Mouse (Mus musculus): Measurements from ENCODE around the gene Coq2. TPM values are rescaled to one million over a fixed set of nuclear protein-coding genes. Genes with fewer than 3 reads are reported as not detected.

The Coq2 gene
- polyA plus RNA-seq (2012; rRNA removed) = 43.1 and 84.8 TPM in 2 replicates

- H3K36me3 ChIP-seq (ENCODE audit: control insufficient read depth, insufficient read depth, low read length) = no peaks in the 10 kb centered on the region
- H3K4me3 ChIP-seq (ENCODE audit: extremely low read depth, insufficient read depth, insufficient read length) = peak within 1 kb of the TSS; percentile 73
- H3K27me3 ChIP-seq (ENCODE audit: control insufficient read depth, insufficient read depth, low read length) = no peaks in the 10 kb centered on the region
- 6% methylated on average over 17 of the region's 17 CpGs for WGBS
- no peak within 1 kb of the TSS for H3K27ac ChIP-seq (ENCODE audit: insufficient read depth, low read length)
- peak; percentile 64 to 83 for DNase-seq (ENCODE audit: low read depth in 1 of 2, low spot score in 2 of 2)
- TF ChIP-seq POLR2A (IDR thresholded peaks at IDR 0.05; ENCODE audit: low read depth, low read length) (no peak), CTCF (IDR thresholded peaks at IDR 0.05; ENCODE audit: extremely low read depth, insufficient read depth, insufficient read length, insufficient replicate concordance) (peak; percentile 96)
- peaks cover 2% of the 10 kb centered on the region; the same call in 1 of the 2 replicates for H3K4me1 ChIP-seq (ENCODE audit: control insufficient read depth, insufficient read depth, insufficient read length)
These were observed at the start of gene Coq2 for GRCm38 (mm10) chr5:100674711-100675376. TSS of gene Coq2 (minus strand) at chr5:100675140.

GRCm38 (mm10) chr5:100719235-100720088, 44.5 kb upstream of the Coq2 start, which contains the start of gene Hpse:
TSS of gene Hpse (minus strand) at chr5:100719716.
- H3K4me1 ChIP-seq (ENCODE audit: control insufficient read depth, insufficient read depth, insufficient read length) = peaks cover 5% of the 10 kb centered on the region; the same call in 1 of the 2 replicates
- DNase-seq (ENCODE audit: low read depth in 1 of 2, low spot score in 2 of 2) = peak in 1 of 2 experiments; percentile 57
- H3K36me3 ChIP-seq (ENCODE audit: control insufficient read depth, insufficient read depth, low read length) = no peaks in the 10 kb centered on the region
- H3K27ac ChIP-seq (ENCODE audit: insufficient read depth, low read length) = no peak within 1 kb of the TSS
- WGBS = 3% methylated on average over 52 of the region's 56 CpGs
- no peaks in the 10 kb centered on the region for H3K27me3 ChIP-seq (ENCODE audit: control insufficient read depth, insufficient read depth, low read length)
- TF ChIP-seq CTCF (IDR thresholded peaks at IDR 0.05; ENCODE audit: extremely low read depth, insufficient read depth, insufficient read length, insufficient replicate concordance) (no peak), POLR2A (IDR thresholded peaks at IDR 0.05; ENCODE audit: low read depth, low read length) (no peak)
- peak within 1 kb of the TSS; percentile 73 for H3K4me3 ChIP-seq (ENCODE audit: extremely low read depth, insufficient read depth, insufficient read length)

- 68% methylated on average over 15 of the region's 15 CpGs for WGBS
These were observed 41.8 kb upstream of the Coq2 start for GRCm38 (mm10) chr5:100716762-100717161.

GRCm38 (mm10) chr5:100711219-100711618, 36.3 kb upstream of the Coq2 start:
- H3K4me1 ChIP-seq (ENCODE audit: control insufficient read depth, insufficient read depth, insufficient read length) = peaks cover 12% of the 10 kb centered on the region; the same call in 1 of the 2 replicates
- no peak overlapping the region for H3K4me3 ChIP-seq (ENCODE audit: extremely low read depth, insufficient read depth, insufficient read length)
- no peak for DNase-seq (ENCODE audit: low read depth in 1 of 2, low spot score in 2 of 2)
- WGBS = 70% methylated on average over 6 of the region's 6 CpGs
- H3K27ac ChIP-seq (ENCODE audit: insufficient read depth, low read length) = no peak overlapping the region
- TF ChIP-seq CTCF (IDR thresholded peaks at IDR 0.05; ENCODE audit: extremely low read depth, insufficient read depth, insufficient read length, insufficient replicate concordance) (no peak), POLR2A (IDR thresholded peaks at IDR 0.05; ENCODE audit: low read depth, low read length) (no peak)
- H3K36me3 ChIP-seq (ENCODE audit: control insufficient read depth, insufficient read depth, low read length) = peaks cover 2% of the 10 kb centered on the region
- H3K27me3 ChIP-seq (ENCODE audit: control insufficient read depth, insufficient read depth, low read length) = no peaks in the 10 kb centered on the region

More at GRCm38 (mm10) chr5:100716762-100717161, 41.8 kb upstream of the Coq2 start:
- no peaks in the 10 kb centered on the region for H3K36me3 ChIP-seq (ENCODE audit: control insufficient read depth, insufficient read depth, low read length)
- H3K27ac ChIP-seq (ENCODE audit: insufficient read depth, low read length) = no peak overlapping the region
- TF ChIP-seq POLR2A (IDR thresholded peaks at IDR 0.05; ENCODE audit: low read depth, low read length) (no peak), CTCF (IDR thresholded peaks at IDR 0.05; ENCODE audit: extremely low read depth, insufficient read depth, insufficient read length, insufficient replicate concordance) (no peak)
- no peak overlapping the region for H3K4me3 ChIP-seq (ENCODE audit: extremely low read depth, insufficient read depth, insufficient read length)
- H3K4me1 ChIP-seq (ENCODE audit: control insufficient read depth, insufficient read depth, insufficient read length) = peaks cover 17% of the 10 kb centered on the region; the same call in 1 of the 2 replicates
- no peak for DNase-seq (ENCODE audit: low read depth in 1 of 2, low spot score in 2 of 2)
- H3K27me3 ChIP-seq (ENCODE audit: control insufficient read depth, insufficient read depth, low read length) = no peaks in the 10 kb centered on the region

GRCm38 (mm10) chr5:100710012-100710411, 35.1 kb upstream of the Coq2 start:
- TF ChIP-seq CTCF (IDR thresholded peaks at IDR 0.05; ENCODE audit: extremely low read depth, insufficient read depth, insufficient read length, insufficient replicate concordance) = no peak
- 34% methylated on average over 2 of the region's 2 CpGs for WGBS
- Histone ChIP-seq H3K27me3 (ENCODE audit: control insufficient read depth, insufficient read depth, low read length) (no peaks in the 10 kb centered on the region), H3K36me3 (ENCODE audit: control insufficient read depth, insufficient read depth, low read length) (peaks cover 2% of the 10 kb centered on the region), H3K4me3 (ENCODE audit: extremely low read depth, insufficient read depth, insufficient read length) (no peak overlapping the region), H3K4me1 (ENCODE audit: control insufficient read depth, insufficient read depth, insufficient read length) (peaks cover 12% of the 10 kb centered on the region; the same call in 1 of the 2 replicates), H3K27ac (ENCODE audit: insufficient read depth, low read length) (no peak overlapping the region)
- no peak for DNase-seq (ENCODE audit: low read depth in 1 of 2, low spot score in 2 of 2)

- Histone ChIP-seq H3K36me3 (ENCODE audit: control insufficient read depth, insufficient read depth, low read length) (peaks cover 2% of the 10 kb centered on the region), H3K4me1 (ENCODE audit: control insufficient read depth, insufficient read depth, insufficient read length) (peaks cover 9% of the 10 kb centered on the region; the same call in 1 of the 2 replicates), H3K27me3 (ENCODE audit: control insufficient read depth, insufficient read depth, low read length) (no peaks in the 10 kb centered on the region), H3K27ac (ENCODE audit: insufficient read depth, low read length) (no peak overlapping the region), H3K4me3 (ENCODE audit: extremely low read depth, insufficient read depth, insufficient read length) (no peak overlapping the region)
- TF ChIP-seq POLR2A (IDR thresholded peaks at IDR 0.05; ENCODE audit: low read depth, low read length) (no peak), CTCF (IDR thresholded peaks at IDR 0.05; ENCODE audit: extremely low read depth, insufficient read depth, insufficient read length, insufficient replicate concordance) (no peak)
- 75% methylated on average over 6 of the region's 6 CpGs for WGBS
- DNase-seq (ENCODE audit: low read depth in 1 of 2, low spot score in 2 of 2) = no peak
These were observed 34.1 kb upstream of the Coq2 start for GRCm38 (mm10) chr5:100709035-100709434.
